Mouse (Mus musculus) layer of hippocampus, adult 9-10 months (tissue): ENCODE data around the gene Sox5.

Source experiments
- DNase-seq: peaks from one replicate; pipeline ENCODE4 v3.0.0; 2022; ENCODE audit warnings: low spot score

Gene Sox5

GRCm38 (mm10) chr6:144181083-144181866 is 600.5 kb downstream of the Sox5 start:
- DNase-seq, result no peak

DNA sequence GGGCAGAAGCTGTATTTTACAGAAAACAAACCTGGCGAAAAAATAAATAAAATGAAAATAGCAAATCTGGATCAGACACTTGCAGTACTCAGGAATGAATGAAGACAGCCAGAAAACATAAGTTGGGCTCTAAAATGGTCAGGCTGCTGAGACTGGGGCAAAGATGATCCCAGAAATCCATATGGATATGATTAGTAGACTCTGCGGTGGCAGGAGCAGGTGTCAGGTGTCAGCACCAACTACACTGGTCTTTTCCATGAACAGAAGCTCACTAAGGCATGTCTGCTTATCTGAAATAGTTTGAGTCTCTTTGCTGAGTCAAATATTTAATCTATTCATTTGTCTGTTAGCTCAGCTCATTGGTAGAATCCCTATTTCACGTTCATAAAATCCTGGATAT is 602.7 kb downstream of the Sox5 start:
- no peak for DNase-seq

DNA sequence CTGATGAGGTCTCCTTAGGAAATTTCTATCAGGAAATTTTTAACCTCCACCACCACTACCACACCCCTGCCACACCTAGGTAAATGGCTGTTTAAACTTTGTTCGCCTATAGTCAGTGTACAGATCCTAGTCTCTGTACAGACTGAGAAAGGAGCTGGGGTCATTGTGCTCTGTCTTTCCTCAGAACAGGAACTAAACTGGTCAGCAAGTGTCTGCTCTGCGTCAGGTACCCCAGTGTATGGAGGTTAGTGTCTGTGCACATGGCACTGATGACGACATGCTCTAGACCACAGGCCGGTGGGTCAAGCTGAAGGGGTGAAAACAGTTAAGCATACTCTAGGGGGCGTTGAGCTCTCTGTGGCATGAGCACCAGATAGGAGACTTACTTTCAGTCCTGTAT is 605.1 kb downstream of the Sox5 start:
- DNase-seq, result no peak

- DNase-seq, result no peak
These were observed 606.2 kb downstream of the Sox5 start for GRCm38 (mm10) chr6:144175590-144175989.

DNA sequence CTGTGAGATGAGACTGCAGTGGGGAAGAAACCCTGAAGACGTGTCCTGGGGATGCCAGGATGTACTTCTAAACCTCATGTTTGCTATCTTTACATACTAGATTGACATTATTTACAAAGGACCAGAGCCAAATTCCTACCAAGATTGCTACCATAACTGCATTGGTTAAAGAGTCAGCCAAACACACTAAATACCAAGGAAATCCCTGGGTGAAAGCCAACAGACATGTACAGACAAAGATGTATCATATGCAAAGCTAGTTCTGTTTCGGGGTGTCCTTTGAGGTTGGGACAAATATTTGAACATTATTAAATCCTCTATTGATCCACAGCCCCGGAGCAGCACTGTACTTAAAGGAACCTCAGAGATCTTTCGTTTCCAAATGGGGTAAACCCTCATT is 611.2 kb downstream of the Sox5 start:
- DNase-seq, result no peak

- no peak for DNase-seq
These were observed 612.0 kb downstream of the Sox5 start for GRCm38 (mm10) chr6:144169791-144170190.

GRCm38 (mm10) chr6:144168696-144169476 is 612.9 kb downstream of the Sox5 start:
- no peak for DNase-seq

GRCm38 (mm10) chr6:144167058-144167457 is 614.7 kb downstream of the Sox5 start:
- DNase-seq, result no peak

DNA sequence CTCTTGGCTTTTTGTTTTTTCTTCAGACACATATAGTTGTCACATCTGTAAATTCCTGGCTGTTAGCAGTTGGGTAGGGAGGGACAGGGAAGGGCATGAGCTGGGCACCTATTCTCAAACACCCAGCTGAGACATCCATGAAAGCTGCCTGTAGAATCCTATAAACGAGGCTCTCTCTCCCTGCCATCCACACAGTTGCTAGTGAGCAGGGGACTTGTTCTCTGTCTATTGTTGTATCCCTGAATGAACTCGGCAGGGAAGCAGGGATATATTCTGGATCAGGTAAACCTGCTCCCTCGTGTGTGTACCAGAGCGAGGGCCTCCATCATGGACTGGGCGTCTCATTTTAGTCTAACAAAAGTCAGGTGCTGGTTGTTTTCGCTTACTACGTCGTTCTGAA is 615.1 kb downstream of the Sox5 start:
- no peak for DNase-seq

DNA sequence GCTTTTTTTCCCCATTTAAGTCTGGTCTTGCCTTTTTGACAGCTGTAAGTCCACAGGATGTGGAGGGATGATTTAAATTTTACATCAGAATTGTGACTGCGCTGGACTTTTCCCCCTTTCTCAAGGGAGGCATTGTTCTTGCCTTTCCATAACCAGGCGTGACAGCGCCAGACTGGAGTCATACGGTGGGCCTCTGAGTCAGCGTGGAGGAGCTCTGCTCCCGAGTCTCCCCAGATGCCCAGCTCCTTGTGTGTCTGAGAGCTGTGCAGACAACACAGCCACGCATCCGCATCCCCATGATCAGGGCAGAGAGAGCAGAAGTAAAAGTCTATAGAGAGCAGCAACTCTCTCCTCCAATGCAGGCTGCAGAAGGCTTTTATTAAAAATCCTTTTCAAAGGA is 615.7 kb downstream of the Sox5 start:
- DNase-seq, result no peak

DNA sequence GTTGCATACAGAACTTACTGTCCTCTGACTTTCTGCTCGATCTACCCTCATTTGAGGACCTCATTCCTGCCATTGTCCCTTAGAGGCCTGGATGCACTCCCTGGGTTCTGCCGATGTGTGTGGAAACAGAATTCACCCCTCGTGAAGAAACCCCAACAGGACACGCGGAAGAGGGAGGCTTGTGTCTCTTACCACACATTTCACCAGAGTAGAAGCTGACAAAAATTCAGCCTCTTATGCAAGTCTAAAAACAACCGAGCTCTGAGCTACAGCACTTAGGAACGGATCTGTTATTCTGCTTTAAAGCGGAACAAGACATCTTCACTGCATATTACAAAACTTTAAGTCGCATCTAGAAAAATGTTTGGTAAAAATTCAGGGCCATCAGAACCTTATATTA is 618.3 kb downstream of the Sox5 start:
- no peak for DNase-seq

GRCm38 (mm10) chr6:144158637-144159036 is 623.1 kb downstream of the Sox5 start:
- DNase-seq, result no peak

DNA sequence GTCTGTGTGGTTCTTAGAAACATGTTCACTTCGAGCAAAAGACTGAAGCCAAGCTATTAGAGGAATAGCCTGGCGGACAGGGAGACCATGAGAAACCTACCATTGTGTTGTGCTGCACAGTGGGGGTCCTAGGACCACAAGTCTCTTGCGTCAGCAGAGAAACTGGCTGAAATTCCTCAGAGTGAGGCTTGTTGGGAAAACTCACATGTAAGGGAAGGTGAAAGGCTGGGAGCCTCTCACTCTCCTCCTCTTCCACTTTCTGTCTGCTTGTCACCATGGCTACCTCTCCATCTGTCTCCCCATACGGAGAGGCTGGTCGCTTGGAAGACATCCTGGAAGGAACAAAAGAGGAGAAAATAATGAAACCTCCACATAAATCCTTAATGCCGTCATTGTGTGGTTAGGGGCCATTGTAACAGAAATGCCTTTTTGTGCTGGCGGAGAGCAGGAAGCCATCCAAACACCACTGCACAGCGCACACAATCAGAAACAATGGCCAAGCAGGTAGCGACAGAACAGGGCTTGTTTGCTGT is 626.8 kb downstream of the Sox5 start:
- peak; percentile 49 for DNase-seq

GRCm38 (mm10) chr6:144151957-144152356 is 629.8 kb downstream of the Sox5 start:
- no peak for DNase-seq

GRCm38 (mm10) chr6:144151075-144151474 is 630.7 kb downstream of the Sox5 start:
- DNase-seq, result no peak

DNA sequence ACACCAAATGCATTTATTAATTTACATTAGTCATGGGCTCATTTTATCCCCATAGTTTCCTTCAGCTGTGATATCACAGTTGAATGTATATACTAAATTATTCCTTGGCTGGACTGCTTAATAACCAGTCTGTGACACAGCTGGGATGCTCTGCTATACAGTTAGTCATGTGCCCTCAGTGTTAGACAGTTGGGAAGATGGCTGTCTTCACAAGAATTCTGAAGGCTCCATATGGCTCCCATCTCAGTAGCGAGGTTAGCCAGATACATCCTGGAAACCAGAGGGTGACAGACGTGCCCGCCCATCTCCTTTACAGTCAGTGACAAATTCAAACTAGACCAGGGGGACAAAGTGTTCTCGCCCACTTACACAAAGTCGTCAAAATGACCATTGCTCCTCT is 644.4 kb downstream of the Sox5 start:
- no peak for DNase-seq

DNA sequence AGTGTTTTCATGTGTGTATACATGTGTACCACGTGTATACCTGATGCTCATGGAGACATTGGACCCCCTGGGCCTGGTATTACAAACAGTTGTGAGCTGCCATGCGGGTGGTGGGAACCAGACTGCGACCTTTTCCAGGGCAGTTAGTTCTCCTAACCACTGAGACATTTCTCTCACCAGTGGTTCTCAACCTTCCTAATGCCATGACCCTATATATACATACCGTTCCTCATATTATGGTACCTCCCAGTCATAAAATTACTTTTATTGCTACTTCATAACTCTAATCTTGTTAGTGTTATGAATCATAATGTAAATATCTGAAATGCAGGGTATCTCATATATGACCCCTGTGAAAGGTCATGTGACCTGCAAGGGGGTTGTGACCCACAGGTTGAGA is 644.9 kb downstream of the Sox5 start:
- DNase-seq, result no peak

DNA sequence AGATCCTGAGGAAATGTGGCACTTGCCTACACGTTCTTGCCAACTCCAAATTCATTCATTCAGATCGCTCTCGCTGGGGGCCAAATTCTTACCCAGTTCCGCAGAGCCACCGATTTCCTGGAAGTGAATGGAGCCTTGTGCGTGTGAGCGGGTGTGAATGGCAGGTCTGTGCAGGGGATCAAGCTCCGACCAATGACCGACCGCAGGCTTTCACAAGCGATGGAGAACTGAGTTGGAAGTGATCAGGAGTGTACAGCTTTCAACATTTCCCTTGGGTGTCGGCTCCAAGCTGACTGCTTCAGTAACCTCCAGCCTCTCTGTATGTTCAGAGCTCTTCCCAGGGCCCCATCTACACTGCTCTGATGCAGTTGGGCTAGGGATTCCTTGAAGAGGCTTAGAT is 651.9 kb downstream of the Sox5 start:
- DNase-seq, result no peak

GRCm38 (mm10) chr6:144119961-144120360 is 661.8 kb downstream of the Sox5 start:
- no peak for DNase-seq

DNA sequence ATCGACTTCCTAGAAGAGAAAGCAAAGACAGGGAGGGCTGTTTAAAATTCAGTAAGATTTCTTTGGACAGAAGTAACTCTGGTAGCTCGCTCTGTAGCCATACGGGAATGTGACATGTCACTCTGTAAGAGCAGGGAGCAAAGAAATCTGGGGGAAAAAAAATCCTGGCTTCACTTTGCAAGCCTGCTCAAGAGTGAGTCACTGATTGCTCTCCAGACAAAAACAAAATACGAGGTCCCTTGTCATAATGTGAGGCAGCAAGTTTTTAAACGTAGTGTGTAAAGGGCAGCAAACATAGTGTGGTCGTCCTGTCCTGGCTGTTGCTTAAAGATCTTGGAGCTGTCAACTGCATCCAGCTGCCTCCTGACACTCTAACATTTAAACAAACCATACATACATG is 665.1 kb downstream of the Sox5 start:
- DNase-seq, result no peak

DNA sequence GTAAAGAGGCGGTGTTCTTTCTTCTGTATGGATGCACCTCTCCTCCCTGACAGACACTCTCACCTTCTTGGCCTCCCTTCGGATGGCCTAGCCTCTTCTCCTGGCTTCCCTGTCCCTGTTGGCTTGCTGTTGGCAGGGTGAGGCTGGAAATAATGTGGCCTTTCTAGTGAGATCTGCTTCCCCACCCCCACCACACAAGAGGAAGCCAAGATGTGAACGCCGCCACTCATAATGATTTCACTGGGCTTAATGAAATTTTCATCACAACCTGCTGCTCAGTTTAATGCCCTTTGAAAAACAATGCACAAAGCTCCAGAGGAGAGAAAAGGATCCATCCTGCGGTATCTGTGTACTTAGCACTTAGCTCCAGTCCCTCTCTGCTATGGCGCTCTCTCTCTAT is 670.2 kb downstream of the Sox5 start:
- DNase-seq, result no peak

- no peak for DNase-seq
These were observed 674.9 kb downstream of the Sox5 start for GRCm38 (mm10) chr6:144106848-144107247.

- DNase-seq, result no peak
These were observed 676.1 kb downstream of the Sox5 start for GRCm38 (mm10) chr6:144105645-144106044.
